Comparison of ENCODE assay signal across 9 mouse cellular contexts in genomic region chr9:110052951-110053304, GRCm38 (mm10).
DNase-seq lines count a peak whose midpoint lies in the region; ATAC-seq and TF ChIP-seq lines count a peak whose summit lies in the region.
"Had no signal": no experiment of that assay in that cellular context is flagged by ENCODE, and none has a peak within 500 bp of the region (broad histone marks: within the 10 kb centered on the region; RNA-seq: fewer than 3 reads in every experiment).

No protein-coding gene starts in this region.

- H3K4me1 ChIP-seq in hindbrain, embryonic 14.5 days (replicated peaks; ENCODE audit: control insufficient read depth, insufficient read depth, low read length), result peaks cover 58% of the 10 kb centered on the region
- H3K4me1 ChIP-seq in neural tube, embryonic 14.5 days (ENCODE audit: control insufficient read depth, insufficient read depth, low read length), result peaks cover 46% of the 10 kb centered on the region
- H3K4me1 ChIP-seq: liver, embryonic 15.5 days had no signal

- H3K4me2 ChIP-seq in hindbrain, embryonic 14.5 days (replicated peaks), result peak overlapping the region; percentile 65
- H3K4me2 ChIP-seq in neural tube, embryonic 14.5 days (ENCODE audit: low read depth, low read length), result peak overlapping the region; percentile 86
- H3K4me2 ChIP-seq: liver, embryonic 15.5 days had no signal

- ATAC-seq in cerebellum, adult (ENCODE audit: insufficient number of reproducible peaks, low FRiP score, low TSS enrichment), result peak; percentile 52
- peak; percentile 43 for ATAC-seq in hindbrain, embryonic 14.5 days (ENCODE audit: low FRiP score)
- peak; percentile 13; the same call in 1 of the 2 replicates for ATAC-seq in neural tube, embryonic 14.5 days (ENCODE audit: low read depth)

- peak overlapping the region; percentile 51 for H3K4me3 ChIP-seq in left cerebral cortex, adult 2 months
- H3K4me3 ChIP-seq in hindbrain, embryonic 14.5 days (replicated peaks; ENCODE audit: low read length), result peak overlapping the region; percentile 45
- peak overlapping the region; percentile 45 for H3K4me3 ChIP-seq in neural tube, embryonic 14.5 days (ENCODE audit: low read depth, low read length)
- H3K4me3 ChIP-seq: liver, embryonic 15.5 days had no signal

- H3K9ac ChIP-seq in hindbrain, embryonic 14.5 days, result peak overlapping the region; percentile 77
- peak overlapping the region; percentile 67 for H3K9ac ChIP-seq in neural tube, embryonic 14.5 days (replicated peaks; ENCODE audit: low read depth, low read length)
- H3K9ac ChIP-seq: liver, embryonic 15.5 days had no signal

- intact Hi-C loops in left cerebral cortex, adult 2 months (cut with DNase I), result loop anchor here (5.0 kb wide), 2 partner anchors 66 to 121 kb away; partner anchors contain the start of gene Map4
- intact Hi-C loops in left cerebral cortex, postnatal 25 days (cut with DNase I), result loop anchor here (2.0 kb wide), 1 partner anchor 122 kb away; the partner anchor contains the start of gene Map4

- 21% methylated on average over 4 of the region's 4 CpGs for WGBS in hindbrain, embryonic 14.5 days
- 46% methylated on average over 4 of the region's 4 CpGs for WGBS in neural tube, embryonic 14.5 days

- H3K27ac ChIP-seq in left cerebral cortex, adult 2 months, result peak overlapping the region; percentile 96
- H3K27ac ChIP-seq in hindbrain, embryonic 14.5 days, result peak overlapping the region; percentile 94
- peak overlapping the region; percentile 88 for H3K27ac ChIP-seq in neural tube, embryonic 14.5 days (ENCODE audit: low read depth, low read length)
- H3K27ac ChIP-seq: liver, embryonic 15.5 days had no signal

- H3K36me3 ChIP-seq in hindbrain, embryonic 14.5 days (replicated peaks; ENCODE audit: control insufficient read depth, insufficient read depth), result 0 out of 2 replicates have a peak, but pooled peaks cover 6% of the 10 kb centered on the region
- no peaks in the 10 kb centered on the region for H3K36me3 ChIP-seq in neural tube, embryonic 14.5 days (ENCODE audit: control insufficient read depth, insufficient read depth, low read length)
- H3K36me3 ChIP-seq: liver, embryonic 15.5 days had no signal

- H3K27me3 ChIP-seq in hindbrain, embryonic 14.5 days (ENCODE audit: control insufficient read depth, insufficient read depth, low read length), result no peaks in the 10 kb centered on the region
- H3K27me3 ChIP-seq in neural tube, embryonic 14.5 days (ENCODE audit: control insufficient read depth, insufficient read depth, low read length), result no peaks in the 10 kb centered on the region
- H3K27me3 ChIP-seq: liver, embryonic 15.5 days had no signal

- TF ChIP-seq CTCF in left cerebral cortex, adult 2 months (IDR thresholded peaks at IDR 0.05), result no peak

- no peaks in the 10 kb centered on the region for H3K9me3 ChIP-seq in hindbrain, embryonic 14.5 days (ENCODE audit: control insufficient read depth, low read length)
- H3K9me3 ChIP-seq in neural tube, embryonic 14.5 days (ENCODE audit: control insufficient read depth, low read length), result no peaks in the 10 kb centered on the region
- H3K9me3 ChIP-seq: liver, embryonic 15.5 days had no signal

- DNase-seq in cerebellum, adult 8-10 months, result no peak
- DNase-seq in left cerebral cortex, adult 2 months (ENCODE audit: extremely low spot score in 1 of 2, low spot score in 2 of 2), result no peak
- no peak for DNase-seq in left cerebral cortex, postnatal 25 days (ENCODE audit: low spot score in 2 of 2)
- no peak for DNase-seq in hindbrain, embryonic 14.5 days (ENCODE audit: low spot score)
- DNase-seq in lung, adult 18-20 months, result no peak
- no peak for DNase-seq in thymus, postnatal 14 days
